Mouse (Mus musculus): ENCODE measurements around the gene Sele.

DNA sequence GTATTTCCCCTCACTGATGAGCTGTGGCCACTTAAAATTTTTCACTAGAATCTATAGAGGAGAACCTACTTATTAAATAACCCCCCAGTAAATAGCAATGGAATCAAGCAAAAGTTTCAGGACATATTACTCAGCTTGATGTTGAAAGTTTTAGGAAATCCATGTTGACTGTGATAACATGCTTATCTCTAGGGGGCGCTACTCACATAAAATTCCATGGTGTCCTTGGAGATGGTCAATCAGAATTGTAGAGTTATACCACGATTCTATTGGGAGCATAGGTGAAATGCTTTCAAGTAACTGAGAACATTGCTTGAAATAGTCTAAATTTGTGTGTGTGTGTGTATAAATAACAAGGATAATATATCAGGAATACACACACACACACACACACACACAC lies 6.8 kb downstream of the Sele start:
- TF ChIP-seq POLR2A (IDR thresholded peaks at IDR 0.05; ENCODE audit: low read depth, low read length) (no peak), CTCF (IDR thresholded peaks at IDR 0.05; ENCODE audit: extremely low read depth, insufficient read depth, insufficient read length, insufficient replicate concordance) (no peak)

Data from spleen, adult 2 months (tissue).